Mouse (Mus musculus): Measurements from ENCODE around the gene Psmc3.

Gene Psmc3

GRCm38 (mm10) chr2:91053181-91053933, 452 bp upstream of the Psmc3 start:
- DNase-seq (ENCODE audit: low spot score) = no peak

GRCm38 (mm10) chr2:91058435-91058834, 4.6 kb downstream of the Psmc3 start:
- DNase-seq (ENCODE audit: low spot score) = no peak

GRCm38 (mm10) chr2:91059376-91059775, 5.6 kb downstream of the Psmc3 start:
- no peak for DNase-seq (ENCODE audit: low spot score)

- no peak for DNase-seq (ENCODE audit: low spot score)
Observed at GRCm38 (mm10) chr2:91060544-91061355, 6.9 kb downstream of the Psmc3 start.

GRCm38 (mm10) chr2:91061849-91062481, 8.2 kb downstream of the Psmc3 start:
- no peak for DNase-seq (ENCODE audit: low spot score)

DNA sequence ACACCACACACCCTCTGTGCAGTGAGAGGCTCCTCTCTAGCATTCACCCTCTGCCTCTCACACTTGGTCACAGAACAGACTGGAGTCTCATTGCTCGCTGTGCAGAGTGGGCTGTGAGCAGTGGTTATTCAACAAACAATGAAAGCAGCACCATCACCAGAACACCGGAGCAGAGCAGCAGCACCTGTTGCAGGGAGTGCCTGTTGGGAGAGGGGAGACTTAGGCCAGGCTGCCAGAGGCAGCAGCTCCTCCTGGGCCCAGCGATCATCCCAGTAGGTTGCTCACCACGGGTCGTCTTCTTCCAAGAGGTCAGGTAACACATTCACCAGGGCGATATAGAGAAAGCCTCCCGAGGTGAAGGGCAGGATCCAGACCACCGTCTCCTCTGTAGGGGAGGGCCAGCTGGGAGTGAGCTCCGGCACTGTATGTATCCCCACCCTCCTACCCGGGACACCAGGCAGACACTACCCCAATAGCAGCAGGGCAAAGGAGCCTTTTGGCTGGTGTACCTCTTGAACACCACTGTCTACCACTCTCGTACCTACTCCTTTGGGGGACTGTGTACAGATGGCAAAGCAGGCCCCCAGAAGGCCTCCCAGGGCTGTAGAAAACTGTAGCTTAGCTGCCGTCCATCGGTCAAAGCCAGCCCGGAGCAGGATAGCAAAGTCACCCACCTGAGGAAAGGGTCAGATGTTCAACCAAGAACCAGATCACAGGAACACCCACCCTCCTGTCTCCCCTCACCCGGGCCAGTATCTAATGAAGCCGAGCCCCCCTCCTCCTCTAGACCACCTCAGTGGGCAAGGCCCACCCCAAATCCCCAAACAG, 9.2 kb downstream of the Psmc3 start:
- no peak for DNase-seq (ENCODE audit: low spot score)

GRCm38 (mm10) chr2:91064211-91064610, 10.4 kb downstream of the Psmc3 start:
- DNase-seq (ENCODE audit: low spot score) = no peak

- DNase-seq (ENCODE audit: low spot score) = no peak
Observed at GRCm38 (mm10) chr2:91065544-91065943, 11.7 kb downstream of the Psmc3 start.

- no peak for DNase-seq (ENCODE audit: low spot score)
Observed at GRCm38 (mm10) chr2:91066455-91066854, 12.6 kb downstream of the Psmc3 start.

- DNase-seq (ENCODE audit: low spot score) = no peak
Observed at GRCm38 (mm10) chr2:91068162-91068871, 14.5 kb downstream of the Psmc3 start.

DNA sequence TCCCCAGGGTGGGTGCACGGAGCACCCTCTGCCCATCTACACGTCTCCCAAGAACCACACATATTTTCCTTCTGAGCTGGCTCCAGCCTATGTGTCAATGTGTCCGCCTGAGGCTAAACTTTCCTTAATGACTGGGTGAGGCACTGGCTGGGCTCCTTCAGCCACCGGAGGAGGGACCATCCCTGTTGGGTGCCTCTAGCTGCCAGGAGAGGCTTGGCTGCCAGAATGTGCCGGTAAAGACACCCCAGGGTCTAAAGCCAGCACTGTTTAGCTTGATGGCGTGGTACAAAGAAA, 15.0 kb downstream of the Psmc3 start:
- no peak for DNase-seq (ENCODE audit: low spot score)

DNA sequence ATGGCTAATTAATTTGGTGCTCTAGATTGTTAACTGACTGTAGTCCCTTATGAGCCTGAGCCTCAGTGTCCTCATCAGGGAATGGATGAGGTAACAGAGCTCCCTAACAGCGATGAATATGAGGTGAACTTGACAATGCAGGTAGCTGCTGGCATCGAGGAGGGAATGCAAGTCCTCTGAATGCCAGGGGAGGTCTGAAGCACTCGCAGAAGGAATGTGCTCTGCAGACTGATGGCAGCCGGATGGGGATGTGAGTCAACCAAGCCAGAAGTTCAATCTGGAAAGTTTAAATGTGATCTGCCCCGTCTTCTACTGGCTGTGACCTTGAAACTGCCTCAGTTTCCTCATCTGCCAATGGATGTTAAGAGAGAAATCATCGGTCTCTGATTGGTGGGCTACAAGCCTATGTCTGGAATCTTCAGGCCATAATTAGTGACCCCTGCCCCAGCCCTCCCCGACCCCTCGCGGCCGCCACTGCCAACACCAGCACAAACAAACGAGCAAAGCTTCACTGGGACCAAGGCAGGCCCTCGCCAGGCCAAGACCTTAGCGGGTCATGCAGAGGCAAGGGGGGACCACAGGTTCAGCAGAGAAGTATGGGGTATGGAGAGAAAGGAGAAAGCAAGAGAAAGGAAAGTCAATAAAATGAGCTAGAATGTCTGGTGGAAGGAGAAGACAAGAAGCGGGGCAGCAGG, 15.6 kb downstream of the Psmc3 start:
- no peak for DNase-seq (ENCODE audit: low spot score)

DNA sequence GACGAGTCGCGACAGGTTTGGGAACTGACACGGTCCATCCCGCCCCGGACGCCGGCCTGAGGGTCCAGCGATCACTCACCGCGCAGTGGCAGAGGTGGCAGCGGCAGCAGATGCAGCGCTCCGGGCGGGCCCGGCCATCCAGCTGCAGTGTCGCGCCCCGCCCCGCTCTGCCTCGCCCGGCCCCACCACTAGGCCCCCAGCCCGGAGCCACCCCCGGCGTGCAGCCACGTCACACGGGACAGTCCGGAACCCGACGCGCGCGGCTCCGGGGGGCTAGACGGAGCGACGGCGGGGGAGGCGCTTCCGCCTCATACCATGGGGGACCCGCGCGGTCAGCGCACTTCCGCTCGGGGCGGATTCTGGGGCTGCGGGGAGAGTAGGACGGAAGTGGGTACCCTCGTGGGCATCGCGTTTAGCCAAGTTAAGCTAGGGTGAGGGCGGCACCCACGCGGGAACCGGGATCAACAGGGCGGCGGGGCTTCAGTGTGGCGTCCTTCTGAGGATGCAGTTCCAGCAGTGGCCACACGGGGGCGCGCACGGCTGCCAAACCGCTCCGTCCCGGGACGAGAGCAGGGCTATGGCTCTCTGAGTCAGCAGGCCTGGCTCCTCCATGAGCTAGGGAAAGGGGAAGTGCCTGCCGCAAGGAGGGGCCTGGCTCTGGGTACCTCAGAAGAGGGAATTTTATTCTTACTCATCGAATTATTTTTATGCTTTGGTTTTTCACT, 16.4 kb downstream of the Psmc3 start, which contains the start of gene Slc39a13:
Slc39a13 (minus strand) TSS at position 342 of the 725 bp plus-strand sequence.
- peak; percentile 94 for DNase-seq (ENCODE audit: low spot score)

DNA sequence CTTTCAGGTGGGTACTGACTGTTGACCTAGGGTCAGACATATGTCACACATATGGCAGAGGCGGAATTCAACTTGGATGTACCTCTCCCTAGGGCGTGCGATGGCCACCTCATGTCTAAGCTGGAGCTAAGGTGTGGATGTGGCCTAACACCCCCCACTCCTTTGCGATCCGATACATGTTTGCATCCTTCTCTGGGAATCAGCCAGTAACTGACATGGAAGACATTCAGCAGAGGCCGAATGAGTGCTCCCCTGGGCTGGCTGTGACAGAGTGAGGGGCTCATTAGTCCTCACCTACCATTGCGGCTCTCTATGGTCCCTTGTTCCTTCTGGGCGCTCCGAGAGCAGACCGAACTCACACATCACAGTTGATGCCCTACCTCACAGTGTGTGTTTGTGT, 17.2 kb downstream of the Psmc3 start:
- no peak for DNase-seq (ENCODE audit: low spot score)

DNA sequence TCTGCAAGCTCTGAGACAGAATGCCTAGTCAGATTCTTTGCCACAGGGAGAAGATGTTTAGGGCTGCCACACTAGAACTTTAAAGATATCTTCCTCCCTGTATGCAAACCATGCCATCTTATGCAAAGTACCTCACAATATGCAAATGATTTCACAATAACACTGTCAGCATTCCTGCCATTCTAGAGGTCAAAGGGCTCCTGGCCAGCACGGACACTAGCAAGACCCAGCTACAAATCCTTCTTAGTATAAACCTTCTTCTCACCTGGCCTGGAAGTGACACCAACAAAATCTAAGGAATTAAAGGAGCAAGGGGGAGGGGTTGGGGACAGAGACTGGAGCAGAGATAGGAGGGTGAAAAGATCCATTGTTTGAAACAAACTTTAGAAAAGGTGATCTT, 18.3 kb downstream of the Psmc3 start:
- DNase-seq (ENCODE audit: low spot score) = peak; percentile 56

DNA sequence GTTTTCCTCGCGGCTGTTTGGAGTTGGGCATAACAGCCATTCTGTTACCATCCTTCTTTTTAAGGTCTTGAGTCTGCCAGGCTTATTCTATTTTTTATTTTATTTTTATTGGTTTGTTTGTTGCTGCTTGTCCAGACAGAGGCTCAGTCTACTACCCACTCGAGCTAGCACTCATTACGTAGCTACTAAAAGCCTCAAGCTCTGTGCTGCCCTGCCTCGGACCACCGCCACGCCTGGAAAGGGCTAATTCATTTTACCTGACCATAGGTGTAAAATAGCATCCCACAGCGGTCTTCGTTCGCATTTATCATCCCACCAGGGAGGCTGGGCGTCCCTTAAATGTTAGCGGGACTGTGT, 24.1 kb downstream of the Psmc3 start:
- no peak for DNase-seq (ENCODE audit: low spot score)

DNA sequence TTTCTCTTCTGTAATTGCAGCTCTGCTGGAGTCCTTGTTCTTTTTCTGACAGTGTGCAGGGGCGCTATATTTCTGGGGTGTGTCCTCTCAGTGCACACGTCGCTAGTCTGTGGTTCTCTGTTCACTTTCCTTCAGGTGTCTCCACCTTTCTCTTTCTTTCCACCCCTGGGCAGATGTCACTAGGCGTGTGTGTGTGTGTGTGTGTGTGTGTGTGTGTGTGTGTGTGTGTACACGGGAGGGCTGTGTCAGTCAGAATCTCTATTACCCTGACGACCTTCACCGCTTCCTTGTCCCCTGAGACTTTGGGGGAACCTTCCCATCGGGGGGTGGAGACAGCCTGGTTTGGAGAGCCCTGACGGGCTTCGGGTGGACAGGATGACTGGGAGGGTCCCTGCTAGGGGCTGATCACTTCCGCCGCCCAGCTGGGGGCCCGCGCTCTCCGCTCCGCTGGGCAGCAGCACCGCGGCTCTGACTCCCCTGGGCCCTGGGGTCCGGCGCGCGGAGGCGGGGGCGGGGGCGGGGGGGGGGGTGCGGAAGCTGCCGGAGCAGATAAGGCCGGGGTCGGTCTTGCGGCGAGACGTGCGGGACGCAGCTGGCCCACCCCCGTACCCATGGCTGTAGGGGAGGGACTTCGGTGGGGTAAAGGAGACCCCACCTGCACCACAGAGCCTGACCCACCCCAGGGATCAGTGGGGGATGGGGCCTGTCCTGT, 24.7 kb downstream of the Psmc3 start:
- peak; percentile 28 for DNase-seq (ENCODE audit: low spot score)

DNA sequence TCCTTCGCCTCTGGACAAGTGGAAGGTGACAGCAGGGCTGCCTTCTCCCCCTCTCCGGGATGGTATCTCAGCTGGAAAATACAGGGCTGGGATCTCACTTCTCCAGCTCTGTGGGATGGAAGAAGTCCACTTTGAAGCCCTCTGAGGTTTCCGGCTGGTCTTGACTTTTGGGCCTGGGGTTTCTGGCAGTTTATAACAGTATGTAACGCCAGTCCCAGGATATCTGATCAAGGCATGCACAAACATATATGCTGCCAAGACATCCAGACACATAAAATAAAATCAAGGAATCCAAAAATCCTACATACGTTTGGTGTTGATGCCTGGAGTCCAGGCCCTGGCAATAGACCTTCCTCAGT, 25.2 kb downstream of the Psmc3 start:
- no peak for DNase-seq (ENCODE audit: low spot score)

DNA sequence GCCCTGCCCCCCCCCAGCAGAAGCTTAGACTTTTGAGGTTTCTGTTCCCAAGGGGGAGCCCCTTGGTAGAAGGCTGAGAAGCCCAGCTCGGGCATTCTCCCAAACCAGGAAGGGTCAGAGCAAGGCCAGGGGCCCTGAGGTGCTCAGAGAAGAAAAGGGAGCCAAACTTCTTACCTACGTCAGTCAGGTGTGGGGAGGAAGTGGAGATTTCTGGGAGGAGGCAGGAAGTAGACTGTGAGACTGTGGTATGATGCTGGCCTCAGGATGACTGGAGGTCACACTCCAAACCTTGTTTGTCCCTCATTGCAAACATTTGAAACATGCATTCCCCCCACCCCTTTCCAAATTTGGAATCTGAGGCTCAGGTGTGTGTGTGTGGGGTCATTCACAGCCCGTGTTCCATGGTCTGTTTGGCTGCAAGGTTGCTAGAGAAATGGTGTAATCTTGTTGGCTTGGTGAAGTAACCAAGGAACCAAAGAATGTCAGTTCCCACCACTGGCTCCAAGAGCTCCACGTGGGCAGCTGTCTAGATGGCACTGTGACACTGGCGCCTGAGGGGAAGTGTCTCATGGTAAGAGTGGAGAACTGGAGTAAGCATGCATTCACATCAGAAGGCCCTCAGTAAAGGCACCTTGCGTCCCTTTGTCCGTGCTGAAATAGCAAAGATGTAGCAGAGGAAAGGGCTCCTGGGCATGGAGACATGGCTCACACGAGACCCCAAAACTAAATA, 27.1 kb downstream of the Psmc3 start:
- DNase-seq (ENCODE audit: low spot score) = no peak
